Comparison of ENCODE assay signal across 8 mouse cellular contexts in the genomic region with DNA sequence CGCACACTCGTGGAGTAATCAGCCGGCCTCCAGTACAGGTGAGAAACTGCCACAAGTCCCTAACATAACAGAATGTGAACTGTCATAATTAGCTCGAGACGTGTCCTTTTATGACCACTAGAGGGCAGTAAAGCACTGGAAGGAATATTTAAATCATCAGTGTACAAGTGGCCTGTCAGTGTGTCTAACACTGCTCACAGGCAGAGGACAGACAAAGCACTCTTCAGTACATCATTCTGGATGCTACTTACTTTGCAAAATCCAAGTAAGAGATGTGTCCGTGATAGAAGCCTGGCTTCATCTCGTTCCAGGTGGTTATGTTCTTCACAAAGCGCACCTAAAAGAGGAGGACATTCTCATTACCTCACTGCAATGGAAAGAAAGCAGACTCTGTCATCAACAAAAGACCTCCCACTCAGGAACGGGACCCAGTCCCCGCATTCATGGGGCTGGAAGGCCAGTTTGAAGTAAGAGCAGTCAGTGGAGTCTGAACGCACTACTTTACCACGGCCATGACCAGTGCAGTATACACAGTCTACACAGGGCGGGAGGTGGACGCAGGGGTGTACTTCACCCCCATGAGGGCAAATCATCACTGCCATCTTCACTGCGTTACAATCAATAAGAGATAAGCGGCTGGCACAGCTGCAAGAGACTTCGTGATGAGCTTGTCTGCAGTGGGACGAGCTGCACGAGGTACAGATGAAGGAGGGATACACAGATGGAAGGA.
DNase-seq lines count a peak whose midpoint lies in the region; ATAC-seq lines count a peak whose summit lies in the region.

No protein-coding gene starts in this region.

- H3K4me1 ChIP-seq in embryonic facial prominence, embryonic 10.5 days: 0 out of 2 replicates have a peak, but pooled peaks cover 2% of the 10 kb centered on the region

- WGBS in embryonic facial prominence, embryonic 10.5 days: 74% methylated on average over 19 of the region's 19 CpGs
- WGBS in large intestine, adult 2 months: 64% methylated on average over 19 of the region's 19 CpGs

- DNase-seq in heart, adult 18-20 months: peak; percentile 54 to 71
- no peak for DNase-seq in heart, postnatal 25 days (ENCODE audit: low spot score)
- peak; percentile 85 for DNase-seq in R1 (ENCODE audit: low read depth, low spot score)
- peak; percentile 33 for DNase-seq in embryonic facial prominence, embryonic 10.5 days (ENCODE audit: low spot score)
- DNase-seq in heart, postnatal 36 days: peak; percentile 34 to 43
- peak; percentile 32 for DNase-seq in large intestine, adult 2 months (ENCODE audit: low read depth, low spot score)
- DNase-seq in spleen, postnatal 36 days (ENCODE audit: low spot score in 2 of 2): peak; percentile 29 to 52

- intact Hi-C loops in heart, postnatal 25 days (cut with DNase I): loop anchor here (1.0 to 5.0 kb wide), 4 partner anchors 113 to 267 kb away; partner anchors contain the start of gene Sh3glb1
- intact Hi-C loops in heart, postnatal 36 days (cut with DNase I): loop anchor here (1.0 to 5.0 kb wide), 3 partner anchors 163 to 267 kb away; partner anchors contain the start of gene Sh3glb1

- peak; percentile 87 for ATAC-seq in megakaryocyte, adult 5-6 weeks (ENCODE audit: poor library complexity, severe bottlenecking)

- peaks cover 24% of the 10 kb centered on the region for H3K36me3 ChIP-seq in embryonic facial prominence, embryonic 10.5 days (replicated peaks)

- no peaks in the 10 kb centered on the region for H3K9me3 ChIP-seq in embryonic facial prominence, embryonic 10.5 days

- no peaks in the 10 kb centered on the region for H3K27me3 ChIP-seq in embryonic facial prominence, embryonic 10.5 days (replicated peaks; ENCODE audit: low read depth, poor library complexity, severe bottlenecking)

- H3K27ac ChIP-seq in embryonic facial prominence, embryonic 10.5 days (replicated peaks): no peak overlapping the region

- no peak overlapping the region for H3K4me3 ChIP-seq in embryonic facial prominence, embryonic 10.5 days
